Mouse (Mus musculus) bone marrow, adult 2 months (tissue): ENCODE data around the gene Rsf1. TPM values are rescaled to one million over a fixed set of nuclear protein-coding genes. Genes with fewer than 3 reads are reported as not detected.

ENCODE experiments used
- H3K27ac ChIP-seq: fragments of 200-500 bp; 2 replicates; pipeline ENCODE4 v1.5.1; 2012; ENCODE audit warnings: low read depth, mild to moderate bottlenecking, control low read depth, inconsistent platforms, low read length; ENCODE audit not compliant: control insufficient read depth, poor library complexity, insufficient read depth
- H3K4me1 ChIP-seq: fragments of 200-500 bp; 2 replicates; pipeline ENCODE4 v1.6.1; 2011; ENCODE audit warnings: low read length; ENCODE audit not compliant: control insufficient read depth, insufficient read depth
- H3K4me3 ChIP-seq: fragments of 200-500 bp; replicated peaks from 2 replicates; pipeline ENCODE3; 2011; ENCODE audit warnings: mild to moderate bottlenecking, low read depth, low read length, control low read depth; ENCODE audit not compliant: control insufficient read depth
- CTCF ChIP-seq: fragments of 200-500 bp; IDR thresholded peaks from 2 replicates; pipeline ENCODE4 v1.5.1; 2011; ENCODE audit warnings: low read length, control low read depth; ENCODE audit not compliant: control insufficient read depth, insufficient read depth
- POLR2A ChIP-seq: fragments of 200-500 bp; IDR thresholded peaks from 2 replicates; pipeline ENCODE4 v1.6.1; 2011; ENCODE audit warnings: low read depth, mild to moderate bottlenecking, control low read depth, low read length, borderline replicate concordance; ENCODE audit not compliant: control insufficient read depth
- WGBS: fragments of 180-500 bp; shearing (Covaris S2); methylation state at CpG from one replicate; pipeline ENCODE4 v1.1.7; 2018; 5-methylcytosine and 5-hydroxymethylcytosine counted together
- polyA plus RNA-seq: library from polyadenylated mRNA; stranded (reverse); fragments of >200 nt; gene quantifications from 2 replicates; pipeline ENCODE4 v1.2.4, GENCODE M21; 2011; ENCODE audit warnings: low replicate concordance; ENCODE audit not compliant: missing spikeins, insufficient read depth, insufficient read length

Gene Rsf1
- polyA plus RNA-seq, 1 experiment = 14.2 TPM

GRCm38 (mm10) chr7:97598548-97598947 lies 18.9 kb downstream of the Rsf1 start:
- no peak for TF ChIP-seq POLR2A
- TF ChIP-seq CTCF = no peak
- Histone ChIP-seq H3K27ac (no peak overlapping the region), H3K4me3 (no peak overlapping the region), H3K4me1 (no peaks in the 10 kb centered on the region; the same call in 1 of the 2 replicates)
- WGBS = 49% methylated on average over 2 of the region's 2 CpGs

- no peaks in the 10 kb centered on the region; the same call in 1 of the 2 replicates for H3K4me1 ChIP-seq
- 94% methylated on average over 5 of the region's 5 CpGs for WGBS
- H3K4me3 ChIP-seq = no peak overlapping the region
- no peak for TF ChIP-seq POLR2A
- TF ChIP-seq CTCF = no peak
- H3K27ac ChIP-seq = no peak overlapping the region
Observed at GRCm38 (mm10) chr7:97621346-97621745, 41.7 kb downstream of the Rsf1 start.

GRCm38 (mm10) chr7:97622676-97623075 lies 43.0 kb downstream of the Rsf1 start:
- no peaks in the 10 kb centered on the region; the same call in 1 of the 2 replicates for H3K4me1 ChIP-seq
- no peak for TF ChIP-seq POLR2A
- TF ChIP-seq CTCF = no peak
- WGBS = 85% methylated on average over 1 of the region's 1 CpGs

GRCm38 (mm10) chr7:97623402-97623801 lies 43.7 kb downstream of the Rsf1 start:
- H3K4me1 ChIP-seq = no peaks in the 10 kb centered on the region; the same call in 1 of the 2 replicates
- no peak overlapping the region for H3K4me3 ChIP-seq
- TF ChIP-seq CTCF (no peak), POLR2A (no peak)
- H3K27ac ChIP-seq = no peak overlapping the region

More at GRCm38 (mm10) chr7:97622676-97623075, 43.0 kb downstream of the Rsf1 start:
- no peak overlapping the region for H3K27ac ChIP-seq
- no peak overlapping the region for H3K4me3 ChIP-seq

GRCm38 (mm10) chr7:97629351-97629750 lies 49.7 kb downstream of the Rsf1 start:
- no peak overlapping the region for H3K4me3 ChIP-seq
- H3K4me1 ChIP-seq = no peaks in the 10 kb centered on the region; the same call in 1 of the 2 replicates
- TF ChIP-seq POLR2A = no peak
- no peak for TF ChIP-seq CTCF
- WGBS = 82% methylated on average over 2 of the region's 2 CpGs
- no peak overlapping the region for H3K27ac ChIP-seq

GRCm38 (mm10) chr7:97631290-97631689 lies 51.6 kb downstream of the Rsf1 start:
- 80% methylated on average over 2 of the region's 2 CpGs for WGBS

GRCm38 (mm10) chr7:97632897-97633296 lies 53.2 kb downstream of the Rsf1 start:
- 63% methylated on average over 1 of the region's 1 CpGs for WGBS
- TF ChIP-seq CTCF = no peak
- TF ChIP-seq POLR2A = no peak
- no peak overlapping the region for H3K27ac ChIP-seq

More at GRCm38 (mm10) chr7:97631290-97631689, 51.6 kb downstream of the Rsf1 start:
- TF ChIP-seq POLR2A (no peak), CTCF (no peak)
- no peak overlapping the region for H3K27ac ChIP-seq
- no peaks in the 10 kb centered on the region; the same call in 1 of the 2 replicates for H3K4me1 ChIP-seq
- H3K4me3 ChIP-seq = no peak overlapping the region

GRCm38 (mm10) chr7:97645060-97645459 lies 65.4 kb downstream of the Rsf1 start:
- Histone ChIP-seq H3K4me3 (no peak overlapping the region), H3K4me1 (no peaks in the 10 kb centered on the region), H3K27ac (no peak overlapping the region)
- WGBS = 81% methylated on average over 3 of the region's 3 CpGs
- TF ChIP-seq CTCF (no peak), POLR2A (no peak)

More at GRCm38 (mm10) chr7:97632897-97633296, 53.2 kb downstream of the Rsf1 start:
- Histone ChIP-seq H3K4me3 (no peak overlapping the region), H3K4me1 (no peaks in the 10 kb centered on the region; the same call in 1 of the 2 replicates)

GRCm38 (mm10) chr7:97647656-97648055 lies 68.0 kb downstream of the Rsf1 start:
- WGBS = 95% methylated on average over 5 of the region's 5 CpGs
- TF ChIP-seq POLR2A = no peak
- no peak for TF ChIP-seq CTCF

More at GRCm38 (mm10) chr7:97647656-97648055, 68.0 kb downstream of the Rsf1 start:
- Histone ChIP-seq H3K4me1 (no peaks in the 10 kb centered on the region), H3K27ac (no peak overlapping the region), H3K4me3 (no peak overlapping the region)
